Comparison of ENCODE assay signal across 9 mouse cellular contexts in genomic region chr1:105946581-105947540, GRCm38 (mm10). TPM values are rescaled to one million over a fixed set of nuclear protein-coding genes. Genes with fewer than 3 reads are reported as not detected.
A peak's percentile ranks its signal among the peaks of the same experiment; 100 is the strongest.
DNase-seq lines count a peak whose midpoint lies in the region; ATAC-seq and TF ChIP-seq lines count a peak whose summit lies in the region.
"Had no signal": no experiment of that assay in that cellular context is flagged by ENCODE, and none has a peak within 500 bp of the region (broad histone marks: within the 10 kb centered on the region; RNA-seq: fewer than 3 reads in every experiment).

No protein-coding gene starts in this region.

- DNase-seq in cerebellum, adult 11-12 months: peak; percentile 11
- DNase-seq in cerebellum, postnatal 4 days (ENCODE audit: low spot score in 2 of 2): no peak
- DNase-seq in 3T3-L1 (ENCODE audit: low read depth, low spot score): peak; percentile 90
- DNase-seq in heart, postnatal 0 days (ENCODE audit: low spot score): peak; percentile 69
- DNase-seq in lung, postnatal 14 days: peak; percentile 29
- no peak for DNase-seq in thymus, postnatal 36 days
- no peak for DNase-seq in testis, postnatal 10 days (ENCODE audit: low spot score)

- WGBS in forebrain, embryonic 16.5 days: 24% methylated on average over 13 of the region's 13 CpGs
- 25% methylated on average over 13 of the region's 13 CpGs for WGBS in heart, postnatal 0 days

- H3K9me3 ChIP-seq in forebrain, embryonic 16.5 days (ENCODE audit: control insufficient read depth, low read length): no peaks in the 10 kb centered on the region
- no peaks in the 10 kb centered on the region for H3K9me3 ChIP-seq in heart, postnatal 0 days (replicated peaks; ENCODE audit: control insufficient read depth, low read length)
- H3K9me3 ChIP-seq: embryonic facial prominence, embryonic 12.5 days had no signal

- peak overlapping the region; percentile 32 for H3K4me2 ChIP-seq in forebrain, embryonic 16.5 days (ENCODE audit: low read length)
- peak overlapping the region; percentile 46 for H3K4me2 ChIP-seq in heart, postnatal 0 days (ENCODE audit: low read depth, low read length)
- H3K4me2 ChIP-seq: embryonic facial prominence, embryonic 12.5 days had no signal

- no peak overlapping the region for H3K4me3 ChIP-seq in forebrain, embryonic 16.5 days (replicated peaks; ENCODE audit: low read length)
- H3K4me3 ChIP-seq in heart, postnatal 0 days (ENCODE audit: low read depth, low read length): no peak overlapping the region
- H3K4me3 ChIP-seq: embryonic facial prominence, embryonic 12.5 days had no signal

- no peak overlapping the region for H3K27ac ChIP-seq in forebrain, embryonic 16.5 days (ENCODE audit: low read length)
- peak overlapping the region; percentile 69 for H3K27ac ChIP-seq in heart, postnatal 0 days (ENCODE audit: low read depth)
- H3K27ac ChIP-seq: embryonic facial prominence, embryonic 12.5 days had no signal

- no peak overlapping the region for H3K9ac ChIP-seq in forebrain, embryonic 16.5 days (replicated peaks; ENCODE audit: low read depth, low read length)
- 0 out of 2 replicates have a peak overlapping the region, but pooled peaks have one; percentile 20 for H3K9ac ChIP-seq in heart, postnatal 0 days (replicated peaks; ENCODE audit: low read depth, low read length)
- H3K9ac ChIP-seq: embryonic facial prominence, embryonic 12.5 days had no signal

- peak; percentile 85 for ATAC-seq in forebrain, embryonic 16.5 days
- peak; percentile 82 for ATAC-seq in heart, postnatal 0 days (ENCODE audit: insufficient read depth, low read depth)

- TF ChIP-seq CTCF in heart, postnatal 0 days (IDR thresholded peaks at IDR 0.05; ENCODE audit: low read depth): peak; percentile 40

- H3K36me3 ChIP-seq in forebrain, embryonic 16.5 days (ENCODE audit: control insufficient read depth, insufficient read depth): no peaks in the 10 kb centered on the region
- no peaks in the 10 kb centered on the region for H3K36me3 ChIP-seq in heart, postnatal 0 days (replicated peaks; ENCODE audit: control insufficient read depth, insufficient read depth, low read length)
- H3K36me3 ChIP-seq: embryonic facial prominence, embryonic 12.5 days had no signal

- H3K27me3 ChIP-seq in forebrain, embryonic 16.5 days (replicated peaks; ENCODE audit: control insufficient read depth, insufficient read depth, low read length): no peaks in the 10 kb centered on the region
- no peaks in the 10 kb centered on the region for H3K27me3 ChIP-seq in heart, postnatal 0 days (ENCODE audit: control insufficient read depth, insufficient read depth, low read length)
- H3K27me3 ChIP-seq: embryonic facial prominence, embryonic 12.5 days had no signal

- no peak for TF ChIP-seq EP300 in heart, postnatal 0 days (IDR thresholded peaks at IDR 0.05; ENCODE audit: low read depth)

- peaks cover 14% of the 10 kb centered on the region for H3K4me1 ChIP-seq in forebrain, embryonic 16.5 days (replicated peaks; ENCODE audit: control insufficient read depth, insufficient read depth, low read length)
- H3K4me1 ChIP-seq in heart, postnatal 0 days (ENCODE audit: control insufficient read depth, insufficient read depth): peaks cover 15% of the 10 kb centered on the region

RNA-seq across cellular contexts. Expression of gene Zcchc2, which starts 43.3 kb away (rescaled TPM):
- polyA plus RNA-seq in forebrain, embryonic 16.5 days (2015; fragmentation: Nextera tagmentation; extraction: Ambion mirVana): 1.7 and 2.3 TPM in 2 replicates
- 6.6 and 9.5 TPM in 2 replicates for total RNA-seq in heart, postnatal 0 days (2014; rRNA removed; ENCODE audit: low replicate concordance)
- 1.1 TPM in 2 replicates for polyA plus RNA-seq in heart, postnatal 0 days (2015; fragmentation: Nextera tagmentation; extraction: Ambion mirVana)

Comparison
In these comparisons a context has a peak if more than half of its experiments do, and no peak if none do; other contexts are left out.
1. DNase-seq: peak in cerebellum, adult 11-12 months (single experiment), 3T3-L1 (single experiment), heart, postnatal 0 days (single experiment) and lung, postnatal 14 days (single experiment); none in cerebellum, postnatal 4 days (0 of 2), thymus, postnatal 36 days (0 of 2) and testis, postnatal 10 days (single experiment).